Mouse (Mus musculus): ENCODE measurements around the gene Tuba1a. TPM values are rescaled to one million over a fixed set of nuclear protein-coding genes. Genes with fewer than 3 reads are reported as not detected.
"Not testable (repeated sequence)": the region's sequence is repeated elsewhere in the genome, so short reads cannot be mapped to it uniquely, and the experiment has no call there.

The Tuba1a gene
- total RNA-seq, 2 experiments from 2014 or later = 1,021 to 1,172 TPM

GRCm38 (mm10) chr15:98957475-98957874 is 4.0 kb upstream of the Tuba1a start:
- no peak for DNase-seq (ENCODE audit: extremely low spot score in 1 of 2, low spot score in 1 of 2)

DNA sequence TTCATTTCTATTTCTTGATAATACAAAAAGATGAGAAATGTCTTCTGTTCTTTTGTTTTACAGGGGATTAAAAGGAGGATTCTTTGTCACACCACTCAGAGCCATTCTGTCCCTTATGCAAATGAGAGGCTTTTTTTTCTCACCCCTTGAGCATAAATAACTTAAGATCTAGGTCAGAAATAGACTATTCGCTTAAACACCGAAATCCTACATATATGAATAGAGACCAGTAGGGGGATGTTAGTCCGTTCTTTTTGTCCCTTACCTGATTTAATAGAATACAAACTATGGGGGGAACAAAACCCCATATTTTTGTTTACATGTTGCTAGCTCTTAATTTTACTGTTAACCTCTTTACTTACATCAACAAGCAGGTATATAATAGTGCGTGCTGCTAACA is 2.5 kb upstream of the Tuba1a start:
- DNase-seq (ENCODE audit: extremely low spot score in 1 of 2, low spot score in 1 of 2) = no peak

DNA sequence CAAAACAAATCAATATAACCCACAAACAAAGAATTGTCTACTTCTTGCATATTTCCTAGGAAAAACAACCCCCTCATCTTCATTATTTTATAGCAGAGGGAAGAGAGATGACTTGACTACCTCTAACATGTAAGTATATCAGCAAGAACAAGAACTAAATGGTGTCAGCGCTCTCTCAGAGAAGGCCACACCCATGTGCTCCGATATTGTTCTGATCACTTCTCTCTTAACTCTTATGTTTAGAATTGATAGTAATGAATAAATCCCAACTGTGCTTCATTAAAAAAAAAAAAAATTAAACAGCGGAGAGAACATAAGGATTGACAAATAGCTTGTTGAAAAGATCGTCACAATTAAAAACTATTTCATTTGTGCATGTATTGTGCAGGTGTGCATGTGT is 1.8 kb upstream of the Tuba1a start:
- no peak for DNase-seq (ENCODE audit: extremely low spot score in 1 of 2, low spot score in 1 of 2)

- DNase-seq (ENCODE audit: extremely low spot score in 1 of 2, low spot score in 1 of 2) = peak in 1 of 2 experiments; percentile 31
Observed at GRCm38 (mm10) chr15:98954425-98955253, 1.1 kb upstream of the Tuba1a start.

DNA sequence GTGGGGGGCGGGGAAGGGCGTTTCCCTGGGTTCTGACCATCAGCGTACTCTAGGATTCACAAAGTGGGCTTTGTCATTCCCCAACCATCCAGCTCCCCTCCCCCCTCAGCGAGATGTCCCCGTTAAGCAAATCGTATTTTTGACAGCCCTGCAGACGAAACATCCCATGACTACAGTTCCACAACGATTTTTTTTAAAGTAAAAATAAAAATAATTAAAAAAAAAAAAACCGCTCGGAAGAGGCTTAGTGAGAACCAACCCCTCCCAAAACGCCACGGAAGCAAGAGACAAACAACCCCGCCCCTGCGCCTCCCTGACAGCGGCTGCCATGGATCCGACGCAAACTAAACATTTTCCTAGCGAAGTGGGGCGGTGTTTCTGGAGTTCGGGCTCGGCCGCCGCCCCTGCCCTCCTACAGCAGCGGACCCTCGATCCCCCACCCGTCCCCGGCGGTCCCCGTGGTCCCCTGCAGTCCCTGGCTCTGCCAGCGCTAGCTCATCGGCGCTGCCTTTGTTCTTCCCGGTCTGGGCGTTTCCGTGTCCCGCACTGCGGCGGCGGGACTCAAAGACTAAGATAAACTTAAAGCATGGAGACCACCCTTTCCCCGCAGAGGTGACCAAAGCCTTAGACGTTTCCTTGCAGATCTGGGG is 627 bp downstream of the Tuba1a start:
- peak in 1 of 2 experiments; percentile 56 for DNase-seq (ENCODE audit: extremely low spot score in 1 of 2, low spot score in 1 of 2)

DNA sequence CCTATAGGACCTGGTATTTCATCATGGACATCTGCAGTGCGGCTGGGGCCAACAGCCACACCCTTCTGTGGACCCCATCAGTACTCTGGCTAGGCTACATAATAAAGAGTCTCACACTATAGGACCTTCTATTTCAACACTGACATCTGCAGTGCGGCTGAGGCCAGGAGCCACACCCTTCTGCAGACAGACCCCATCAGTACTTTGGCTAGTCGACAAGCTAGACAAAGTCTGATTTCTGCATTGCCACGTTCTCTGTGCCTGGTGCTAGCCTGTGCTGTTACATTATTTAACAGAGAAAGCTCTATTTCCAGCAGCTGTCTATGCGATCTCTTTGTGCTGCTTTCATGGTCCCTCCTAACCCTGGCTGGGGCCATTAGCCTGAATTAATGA is 1.4 kb downstream of the Tuba1a start:
- no peak for DNase-seq (ENCODE audit: extremely low spot score in 1 of 2, low spot score in 1 of 2)

DNA sequence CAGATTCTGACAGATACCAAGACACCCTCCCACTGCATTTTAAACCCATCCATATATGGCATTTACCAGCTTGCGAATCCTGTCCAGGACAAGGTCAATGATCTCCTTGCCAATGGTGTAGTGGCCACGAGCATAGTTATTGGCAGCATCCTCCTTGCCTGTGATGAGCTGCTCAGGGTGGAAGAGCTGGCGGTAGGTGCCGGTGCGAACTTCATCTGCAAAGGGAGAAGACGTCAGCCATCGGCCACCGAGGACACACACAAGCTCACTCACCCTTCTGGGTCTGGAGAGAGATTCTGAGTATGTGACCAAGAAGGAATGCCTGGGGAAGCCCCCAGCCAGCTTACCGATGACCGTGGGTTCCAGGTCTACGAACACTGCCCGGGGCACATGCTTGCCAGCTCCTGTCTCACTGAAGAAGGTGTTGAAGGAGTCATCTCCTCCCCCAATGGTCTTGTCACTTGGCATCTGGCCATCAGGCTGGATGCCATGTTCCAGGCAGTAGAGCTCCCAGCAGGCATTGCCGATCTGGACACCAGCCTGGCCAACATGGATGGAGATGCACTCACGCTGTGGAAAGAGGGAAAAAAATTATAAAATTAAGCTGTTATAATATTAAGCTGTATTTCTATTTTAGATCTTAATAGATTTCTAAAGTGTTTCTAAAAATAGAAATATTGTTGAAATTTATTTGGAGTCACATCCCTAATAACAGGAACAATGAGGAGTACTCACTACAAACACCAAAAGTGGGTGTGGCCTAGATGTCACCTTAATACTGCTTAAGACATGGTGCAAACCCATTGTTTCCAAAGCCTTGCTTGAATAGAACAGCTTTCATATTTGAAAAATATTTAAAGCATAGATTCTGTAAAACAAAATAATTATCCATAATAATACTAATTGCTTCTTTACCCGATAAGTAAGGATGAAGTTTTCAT is 2.1 kb downstream of the Tuba1a start:
- DNase-seq (ENCODE audit: extremely low spot score in 1 of 2, low spot score in 1 of 2) = not testable (repeated sequence)

- no peak for DNase-seq (ENCODE audit: extremely low spot score in 1 of 2, low spot score in 1 of 2)
Observed at GRCm38 (mm10) chr15:98949607-98949892, 4.0 kb downstream of the Tuba1a start.

DNA sequence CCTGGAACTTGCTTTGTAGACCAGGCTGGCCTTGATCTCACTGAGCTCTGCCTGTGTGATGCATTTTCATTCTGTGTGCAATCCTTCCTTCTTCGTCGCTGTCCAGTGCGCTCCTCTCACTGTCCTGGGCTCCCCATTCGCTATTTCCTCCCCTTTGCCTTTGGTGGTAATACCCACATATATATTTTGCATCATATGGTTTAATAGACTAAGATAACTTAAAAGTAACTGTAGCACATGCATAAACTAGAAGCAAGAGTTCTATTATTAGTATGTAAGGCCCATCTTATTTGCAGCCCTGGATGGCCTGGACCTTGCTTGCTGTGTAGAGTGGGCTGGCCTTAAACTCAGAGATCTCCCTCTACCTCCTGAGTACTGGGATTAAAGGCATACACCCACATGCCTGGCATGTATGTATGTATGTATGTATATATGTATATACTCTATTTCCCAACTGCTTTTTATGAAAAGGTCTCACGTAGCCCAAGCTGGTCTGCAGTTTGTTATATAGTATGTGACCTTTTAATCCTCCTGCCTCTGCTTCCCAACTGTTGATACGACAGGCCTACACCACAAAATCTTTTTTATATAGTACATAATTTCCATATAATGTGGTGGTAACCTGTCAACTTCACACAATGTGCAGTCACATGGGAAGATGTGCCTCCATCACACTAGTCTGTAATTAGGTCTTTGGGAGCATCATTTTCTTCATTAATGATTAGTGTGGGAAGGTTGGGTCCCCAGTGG is 4.5 kb downstream of the Tuba1a start:
- no peak for DNase-seq (ENCODE audit: extremely low spot score in 1 of 2, low spot score in 1 of 2)

DNA sequence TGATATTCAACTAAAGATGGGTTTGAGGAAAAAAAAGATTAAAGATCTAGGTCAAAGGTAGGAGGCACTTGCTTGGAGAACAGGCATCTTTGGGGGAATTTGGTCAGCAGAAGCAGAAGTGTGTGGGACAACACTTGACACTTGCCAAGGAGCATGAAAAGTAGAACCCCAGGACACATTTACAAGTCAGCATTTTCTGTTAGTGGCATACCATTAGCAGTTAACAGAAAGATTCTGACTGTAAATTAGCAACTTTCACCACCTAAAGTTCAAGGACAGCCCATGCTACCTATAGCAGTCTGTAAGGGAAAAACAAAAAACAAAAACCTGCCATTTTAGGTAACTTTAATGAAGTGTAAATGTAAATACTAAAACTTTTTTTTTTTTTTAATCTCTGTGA is 5.1 kb downstream of the Tuba1a start:
- no peak for DNase-seq (ENCODE audit: extremely low spot score in 1 of 2, low spot score in 1 of 2)

DNA sequence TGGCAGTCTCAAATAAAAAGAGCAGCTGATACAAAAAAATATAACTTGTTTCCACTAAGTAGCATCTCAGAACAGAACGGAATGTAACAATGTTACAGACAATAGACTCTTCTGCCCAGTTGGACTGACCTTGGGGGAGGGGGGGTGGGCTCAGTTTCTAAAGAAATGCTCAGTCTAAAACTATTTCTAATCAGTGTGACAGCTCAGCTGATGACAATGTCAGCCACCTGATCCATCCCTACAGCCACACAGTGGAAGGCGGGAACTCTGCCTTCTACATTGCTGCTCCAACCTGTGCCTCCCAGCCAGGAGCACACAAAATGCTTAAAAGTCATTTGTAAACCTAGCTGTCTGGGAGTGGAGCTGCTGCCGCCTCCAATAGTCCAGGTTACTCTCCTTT is 5.6 kb downstream of the Tuba1a start:
- DNase-seq (ENCODE audit: extremely low spot score in 1 of 2, low spot score in 1 of 2) = no peak

GRCm38 (mm10) chr15:98943133-98943532 is 10.4 kb downstream of the Tuba1a start:
- DNase-seq (ENCODE audit: extremely low spot score in 1 of 2, low spot score in 1 of 2) = no peak

- no peak for DNase-seq (ENCODE audit: extremely low spot score in 1 of 2, low spot score in 1 of 2)
Observed at GRCm38 (mm10) chr15:98942081-98942480, 11.4 kb downstream of the Tuba1a start.

DNA sequence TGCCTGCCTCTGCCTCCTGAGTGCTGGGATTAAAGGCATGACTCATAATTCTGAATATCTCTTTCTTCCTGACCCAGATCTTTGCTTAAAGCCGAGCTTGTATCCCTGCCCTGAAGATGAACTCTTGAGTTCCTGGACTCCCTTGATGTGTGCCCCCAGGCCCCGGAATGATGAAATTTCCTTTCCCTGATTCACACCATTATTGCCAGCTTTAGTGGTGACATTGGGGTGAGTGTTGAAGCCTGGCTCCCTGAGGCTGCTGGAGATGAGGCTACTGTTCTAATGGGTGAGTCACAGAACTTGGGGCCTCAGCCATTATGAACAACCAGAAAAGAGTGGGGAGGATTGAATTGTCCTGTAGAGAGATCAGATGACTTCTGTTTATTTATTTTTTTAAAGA is 12.0 kb downstream of the Tuba1a start:
- no peak for DNase-seq (ENCODE audit: extremely low spot score in 1 of 2, low spot score in 1 of 2)

- DNase-seq (ENCODE audit: extremely low spot score in 1 of 2, low spot score in 1 of 2) = no peak
Observed at GRCm38 (mm10) chr15:98940816-98941215, 12.7 kb downstream of the Tuba1a start.

DNA sequence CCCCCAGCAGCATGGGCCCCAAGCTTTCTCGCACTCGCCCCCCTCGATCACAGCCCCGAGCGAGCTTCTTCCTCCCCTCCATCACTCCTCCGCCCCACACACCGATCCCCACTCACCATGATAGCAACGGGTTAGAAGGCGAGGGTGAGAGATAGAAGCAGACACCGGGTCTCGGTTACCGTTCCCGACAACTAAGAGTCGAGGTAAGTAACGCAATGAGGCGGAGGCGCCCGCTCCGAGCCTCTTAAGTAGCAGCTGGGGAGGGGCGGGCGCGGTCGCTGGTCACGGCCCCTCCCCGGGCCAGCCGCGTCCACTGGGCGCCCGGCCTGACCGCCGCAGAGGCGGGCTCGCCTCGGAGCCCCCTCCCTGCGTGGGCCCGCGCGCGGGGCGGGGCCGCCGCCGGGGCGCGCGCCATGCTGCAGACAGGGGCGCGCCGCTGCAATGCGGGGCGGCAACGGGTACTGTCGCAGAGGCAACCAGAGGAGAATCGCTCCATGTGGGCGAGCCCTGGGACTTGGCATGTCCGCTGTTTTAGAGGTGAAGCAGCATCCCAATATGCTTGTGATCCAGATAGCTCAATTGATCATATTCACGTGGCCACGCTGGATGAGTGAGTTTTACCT is 19.2 kb downstream of the Tuba1a start, which contains the start of gene Tuba1b:
Tuba1b (minus strand) TSS at position 349 of the 623 bp plus-strand sequence.
- DNase-seq (ENCODE audit: extremely low spot score in 1 of 2, low spot score in 1 of 2) = peak; percentile 78 to 84

DNA sequence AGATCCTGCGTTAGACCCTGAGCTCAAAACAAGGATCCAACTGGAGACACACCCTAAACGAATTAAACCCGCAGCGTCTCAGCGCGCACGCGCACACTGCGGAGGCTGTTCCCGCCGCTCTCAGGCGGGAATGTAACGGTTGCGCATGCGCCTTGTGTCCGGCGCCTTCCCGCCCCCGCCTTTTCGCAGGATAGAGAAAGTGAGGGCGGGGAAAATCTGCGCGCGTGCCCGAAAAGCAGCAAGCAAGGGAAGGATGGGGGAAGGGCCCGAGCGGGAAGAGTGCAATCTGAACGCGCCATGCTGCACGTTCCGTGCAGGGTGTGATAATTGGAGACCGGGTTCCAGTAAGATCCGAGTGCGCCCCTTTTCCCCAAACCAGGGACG is 19.7 kb downstream of the Tuba1a start:
- peak; percentile 89 to 94 for DNase-seq (ENCODE audit: extremely low spot score in 1 of 2, low spot score in 1 of 2)

DNA sequence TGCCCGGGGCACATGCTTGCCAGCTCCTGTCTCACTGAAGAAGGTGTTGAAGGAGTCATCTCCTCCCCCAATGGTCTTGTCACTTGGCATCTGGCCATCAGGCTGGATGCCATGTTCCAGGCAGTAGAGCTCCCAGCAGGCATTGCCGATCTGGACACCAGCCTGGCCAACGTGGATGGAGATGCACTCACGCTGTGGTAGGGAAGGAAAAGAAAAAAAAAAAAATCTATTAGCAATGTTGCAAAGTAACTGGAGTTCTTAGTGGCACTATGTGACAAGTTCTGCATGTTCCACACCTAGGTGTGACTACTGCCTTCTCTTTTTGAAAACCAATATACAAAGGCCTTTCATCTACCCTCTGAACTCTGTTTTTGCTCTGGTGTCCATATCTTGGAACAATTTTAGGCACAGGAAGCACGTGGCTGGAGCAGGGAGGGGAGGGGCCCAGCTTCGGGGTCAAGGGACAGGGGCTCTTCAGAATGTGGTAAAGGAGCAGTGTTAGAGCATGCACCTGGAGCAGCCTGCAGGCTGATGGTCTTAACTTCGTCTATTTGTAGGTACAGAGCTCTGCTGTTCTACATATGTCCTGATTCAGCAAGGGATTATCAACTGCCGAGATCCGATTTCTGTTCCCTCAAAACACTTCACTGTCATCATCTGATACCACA is 20.4 kb downstream of the Tuba1a start:
- DNase-seq (ENCODE audit: extremely low spot score in 1 of 2, low spot score in 1 of 2) = not testable (repeated sequence)

- DNase-seq (ENCODE audit: extremely low spot score in 1 of 2, low spot score in 1 of 2) = no peak
Observed at GRCm38 (mm10) chr15:98930998-98931397, 22.5 kb downstream of the Tuba1a start.

Data from layer of hippocampus, postnatal 25 days (tissue).